Mouse (Mus musculus) neural tube, embryonic 14.5 days (tissue): ENCODE results near the gene Gm20604. TPM values are rescaled to one million over a fixed set of nuclear protein-coding genes. Genes with fewer than 3 reads are reported as not detected.

Experiments
- ATAC-seq: fragments of 200-750 bp; cut with Nextera tagmentation; 2 replicates; pipeline ENCODE4 v1.8.0; 2017; ENCODE audit warnings: low read depth, mild to moderate bottlenecking, moderate TSS enrichment, moderate library complexity
- H3K27ac ChIP-seq: fragments of 300-500 bp; sonication (generic); 2 replicates; pipeline ENCODE4 v1.5.1; 2014; ENCODE audit warnings: low read depth, mild to moderate bottlenecking, control low read depth, low read length, moderate library complexity, mixed read lengths
- H3K27me3 ChIP-seq: fragments of 300-500 bp; sonication (generic); 2 replicates; pipeline ENCODE4 v1.6.1; 2014; ENCODE audit warnings: low read length; ENCODE audit not compliant: control insufficient read depth, insufficient read depth
- H3K36me3 ChIP-seq: fragments of 300-500 bp; sonication (generic); 2 replicates; pipeline ENCODE4 v1.6.1; 2014; ENCODE audit warnings: low read length, mixed read lengths; ENCODE audit not compliant: control insufficient read depth, insufficient read depth
- H3K4me1 ChIP-seq: fragments of 300-500 bp; sonication (generic); 2 replicates; pipeline ENCODE4 v1.6.1; 2014; ENCODE audit warnings: low read length; ENCODE audit not compliant: control insufficient read depth, insufficient read depth
- H3K4me2 ChIP-seq: fragments of 300-500 bp; sonication (generic); 2 replicates; pipeline ENCODE4 v1.6.1; 2014; ENCODE audit warnings: mild to moderate bottlenecking, low read depth, low read length, control low read depth
- H3K4me3 ChIP-seq: fragments of 300-500 bp; sonication (generic); 2 replicates; pipeline ENCODE4 v1.5.1; 2014; ENCODE audit warnings: low read depth, low read length, control low read depth, mixed read lengths
- H3K9ac ChIP-seq: fragments of 300-500 bp; sonication (generic); replicated peaks from 2 replicates; pipeline ENCODE4 v1.6.1; 2014; ENCODE audit warnings: low read depth, mild to moderate bottlenecking, control low read depth, low read length, mixed read lengths
- H3K9me3 ChIP-seq: fragments of 300-500 bp; sonication (generic); 2 replicates; pipeline ENCODE4 v1.6.1; 2016; ENCODE audit warnings: low read length; ENCODE audit not compliant: control insufficient read depth
- WGBS: fragments of 180-500 bp; shearing (Covaris S2); extraction: QIAGEN DNeasy Blood & Tissue Kit; methylation state at CpG from one replicate; pipeline ENCODE4 v1.1.7; 2014; 5-methylcytosine and 5-hydroxymethylcytosine counted together
- polyA plus RNA-seq: library from polyadenylated mRNA; unstranded; fragments of >200 nt; fragmentation: Nextera tagmentation; extraction: Ambion mirVana; gene quantifications from 2 replicates; pipeline ENCODE4 v1.2.1, GENCODE M21; 2014

Gene Gm20604
- polyA plus RNA-seq, 1 experiment from 2014 or later, result 57.1 TPM

DNA sequence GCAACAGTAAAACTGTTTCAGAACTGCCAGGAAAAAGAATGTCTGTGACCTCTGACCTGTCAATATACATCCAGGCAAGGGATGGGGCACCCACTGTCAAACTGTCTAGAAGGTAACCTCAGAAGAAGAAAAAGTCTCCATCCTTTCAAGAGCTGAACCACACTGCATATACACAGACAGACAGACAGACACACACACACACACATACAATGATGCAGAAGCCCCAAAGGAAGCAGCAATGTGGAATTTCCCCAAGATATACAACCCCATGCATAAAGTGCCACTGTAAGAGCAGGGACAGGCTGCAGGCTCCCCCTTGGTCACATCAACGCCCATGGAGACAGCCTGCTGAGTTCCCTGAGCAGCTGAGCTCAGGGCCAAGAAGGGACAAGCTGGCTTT is 59.3 kb downstream of the Gm20604 start:
- H3K27ac ChIP-seq, result no peak overlapping the region
- no peak overlapping the region for H3K9ac ChIP-seq
- peaks cover 41% of the 10 kb centered on the region for H3K4me1 ChIP-seq

DNA sequence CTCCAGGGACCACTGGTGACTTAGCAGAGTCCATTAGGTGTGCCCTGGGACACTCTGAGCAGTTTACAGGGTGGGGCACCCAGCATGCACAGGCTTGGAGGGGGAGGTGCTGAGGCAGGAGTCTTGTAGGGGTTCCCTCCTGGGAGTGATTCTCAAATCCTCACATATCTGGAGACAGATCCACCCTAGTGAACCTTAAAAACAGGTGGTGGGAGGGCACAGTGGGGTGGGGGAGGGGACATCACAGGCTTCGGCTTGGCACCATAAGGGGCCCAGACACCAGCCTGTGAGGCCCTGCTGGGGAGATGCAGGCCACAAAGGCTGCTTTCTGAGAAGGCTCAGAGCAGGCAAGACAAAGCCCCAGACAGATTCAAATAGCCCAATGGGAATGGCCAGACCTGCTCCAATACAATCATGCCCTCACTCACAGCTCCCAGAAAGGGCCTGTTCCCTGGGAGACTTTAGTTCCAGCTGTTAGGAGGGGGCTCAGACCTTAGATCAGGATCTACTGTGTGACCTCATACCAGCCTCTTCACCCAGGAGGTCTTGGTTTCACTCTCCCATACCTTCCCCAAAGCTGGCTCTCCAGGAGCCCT is 60.3 kb downstream of the Gm20604 start:
- Histone ChIP-seq H3K27me3 (no peaks in the 10 kb centered on the region), H3K9me3 (no peaks in the 10 kb centered on the region), H3K4me3 (no peak overlapping the region), H3K27ac (no peak overlapping the region), H3K9ac (no peak overlapping the region), H3K4me2 (no peak overlapping the region), H3K4me1 (peaks cover 31% of the 10 kb centered on the region), H3K36me3 (no peaks in the 10 kb centered on the region)
- 8% methylated on average over 1 of the region's 1 CpGs for WGBS
- peak; percentile 21; the same call in 1 of the 2 replicates for ATAC-seq

More for the DNA sequence above, 59.3 kb downstream of the Gm20604 start:
- 7% methylated on average over 1 of the region's 1 CpGs for WGBS
- Histone ChIP-seq H3K4me3 (no peak overlapping the region), H3K27me3 (no peaks in the 10 kb centered on the region), H3K9me3 (no peaks in the 10 kb centered on the region), H3K4me2 (no peak overlapping the region), H3K36me3 (no peaks in the 10 kb centered on the region)
- ATAC-seq, result no peak

DNA sequence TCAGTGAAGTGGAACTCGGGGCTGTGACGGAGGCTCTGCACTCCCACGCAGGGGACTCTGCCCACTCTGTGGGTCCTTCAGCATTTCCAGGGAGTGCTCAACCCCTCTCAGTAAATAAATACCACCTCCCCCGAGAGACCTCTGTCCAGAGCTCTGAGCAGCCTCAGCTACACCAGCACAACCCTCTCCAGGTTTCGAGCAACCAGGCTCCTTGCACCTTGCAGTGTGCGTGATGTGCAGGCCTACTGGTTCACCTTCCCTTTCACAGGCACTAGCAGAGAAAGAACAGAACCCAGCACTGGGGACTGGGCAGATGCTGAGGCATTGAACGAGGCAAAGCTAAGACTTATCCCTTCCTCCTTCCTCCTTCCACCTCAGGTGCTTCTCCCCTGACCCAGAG is 61.1 kb downstream of the Gm20604 start:
- H3K36me3 ChIP-seq, result no peaks in the 10 kb centered on the region
- H3K27ac ChIP-seq, result no peak overlapping the region
- WGBS, result 86% methylated on average over 7 of the region's 7 CpGs
- no peak overlapping the region for H3K9ac ChIP-seq
- H3K4me1 ChIP-seq, result peaks cover 25% of the 10 kb centered on the region
- no peak overlapping the region for H3K4me3 ChIP-seq
- no peak overlapping the region for H3K4me2 ChIP-seq
- no peaks in the 10 kb centered on the region for H3K9me3 ChIP-seq
- no peaks in the 10 kb centered on the region for H3K27me3 ChIP-seq
- ATAC-seq, result no peak

DNA sequence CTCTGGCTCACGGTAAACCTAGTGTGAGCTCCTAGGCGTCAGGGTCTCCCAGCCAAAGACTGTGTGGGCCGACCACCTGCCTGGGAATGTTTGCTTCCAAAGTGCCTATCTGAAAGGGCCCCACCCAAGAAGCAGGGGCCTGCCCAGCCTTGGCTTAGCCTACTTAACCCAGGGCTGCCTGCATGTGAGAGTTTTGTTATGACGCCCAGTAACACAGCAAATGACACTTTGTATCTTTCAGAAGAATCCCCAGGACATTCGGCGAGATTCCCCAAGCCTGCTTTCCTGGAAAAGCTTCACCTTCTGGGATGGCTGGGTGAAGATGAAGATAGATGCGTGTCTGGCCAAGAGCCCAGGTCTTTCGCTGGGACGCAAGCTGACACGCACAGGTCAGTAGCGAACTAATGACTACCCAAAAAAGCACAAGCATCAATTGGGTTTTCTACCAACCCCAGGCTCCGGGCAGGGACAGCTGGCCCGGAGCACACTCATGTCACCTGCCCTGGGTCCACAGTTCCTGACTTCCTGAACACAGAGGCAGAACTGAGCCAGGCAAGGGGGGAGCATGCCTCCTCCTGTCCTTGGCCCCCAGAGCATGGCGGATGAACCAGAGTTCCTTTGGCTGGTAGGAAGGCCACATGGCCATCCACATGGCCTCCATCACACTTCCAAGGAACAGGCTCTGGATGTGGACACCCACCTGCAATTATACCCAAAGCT is 61.7 kb downstream of the Gm20604 start:
- no peaks in the 10 kb centered on the region for H3K27me3 ChIP-seq
- no peak overlapping the region for H3K4me3 ChIP-seq
- H3K36me3 ChIP-seq, result no peaks in the 10 kb centered on the region
- no peak overlapping the region for H3K9ac ChIP-seq
- no peak for ATAC-seq
- H3K4me1 ChIP-seq, result peaks cover 25% of the 10 kb centered on the region
- WGBS, result 85% methylated on average over 14 of the region's 14 CpGs
- no peak overlapping the region for H3K4me2 ChIP-seq
- H3K27ac ChIP-seq, result no peak overlapping the region
- no peaks in the 10 kb centered on the region for H3K9me3 ChIP-seq

DNA sequence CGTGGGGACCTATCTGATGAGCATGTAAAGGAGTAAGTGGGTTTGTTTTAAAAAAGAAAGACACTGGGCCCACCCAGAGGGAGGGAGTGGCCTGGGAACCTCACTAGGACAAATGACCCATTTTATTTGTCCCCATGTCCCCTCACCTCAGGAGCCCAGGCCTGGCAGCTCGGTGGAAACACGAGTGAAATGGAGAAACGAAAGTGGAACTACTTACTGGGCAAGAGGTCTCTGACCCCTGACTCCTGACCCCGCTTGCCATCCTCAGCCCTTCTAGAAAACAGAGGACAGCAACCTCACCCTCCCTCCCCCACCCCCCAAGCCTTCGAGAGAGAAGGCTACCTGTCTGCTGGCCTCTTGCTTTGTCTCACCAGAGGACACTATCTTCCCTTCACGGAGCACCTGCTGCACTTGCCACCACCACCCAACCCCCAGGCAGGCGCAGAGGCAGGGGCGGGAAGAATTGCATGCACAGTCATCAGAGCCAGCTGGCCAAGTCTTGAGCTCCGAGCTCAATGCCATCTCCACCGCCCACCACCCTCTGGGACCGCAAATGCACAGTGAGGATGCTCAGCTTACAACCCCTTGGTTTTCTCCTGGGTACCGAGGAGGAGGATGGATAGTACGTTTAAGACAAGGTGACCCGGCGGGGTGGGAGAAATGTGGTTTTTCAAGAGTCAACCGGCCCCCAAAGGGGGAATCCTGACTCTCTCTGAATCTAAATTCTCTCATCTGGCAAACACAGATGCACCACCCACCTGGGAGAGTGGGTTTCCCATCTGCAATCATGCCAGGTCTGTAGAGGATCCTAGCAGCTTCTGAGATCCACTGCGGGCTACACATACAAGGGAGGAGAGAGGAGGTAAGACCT is 62.9 kb downstream of the Gm20604 start:
- H3K9me3 ChIP-seq, result no peaks in the 10 kb centered on the region
- ATAC-seq, result no peak
- no peak overlapping the region for H3K4me2 ChIP-seq
- no peak overlapping the region for H3K9ac ChIP-seq
- no peaks in the 10 kb centered on the region for H3K27me3 ChIP-seq
- H3K36me3 ChIP-seq, result no peaks in the 10 kb centered on the region
- WGBS, result 59% methylated on average over 18 of the region's 18 CpGs
- peaks cover 25% of the 10 kb centered on the region for H3K4me1 ChIP-seq
- no peak overlapping the region for H3K4me3 ChIP-seq
- no peak overlapping the region for H3K27ac ChIP-seq

DNA sequence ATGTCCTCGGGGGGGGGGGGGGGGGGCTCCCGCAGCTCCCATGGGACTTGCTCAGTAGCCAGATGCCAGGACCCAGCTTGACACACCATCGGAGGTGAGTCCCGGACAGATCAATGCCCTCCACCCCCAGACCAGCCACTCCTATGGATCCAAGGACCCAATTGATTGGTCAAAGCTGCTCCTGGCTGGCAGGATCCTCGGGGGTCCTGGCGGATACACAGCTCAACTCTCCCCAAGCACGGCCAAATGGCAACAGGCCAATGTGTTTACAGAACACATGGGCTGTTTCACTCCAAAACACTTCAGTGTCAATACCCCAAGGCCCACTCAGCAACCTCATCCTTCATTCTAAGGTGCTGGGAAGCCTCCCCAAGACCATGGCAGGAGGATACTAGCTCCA is 66.7 kb downstream of the Gm20604 start:
- H3K27ac ChIP-seq, result no peak overlapping the region
- no peaks in the 10 kb centered on the region for H3K27me3 ChIP-seq
- H3K9ac ChIP-seq, result no peak overlapping the region
- no peaks in the 10 kb centered on the region for H3K9me3 ChIP-seq
- no peaks in the 10 kb centered on the region for H3K36me3 ChIP-seq
- ATAC-seq, result no peak
- 0 out of 2 replicates have a peak, but pooled peaks cover 2% of the 10 kb centered on the region for H3K4me1 ChIP-seq
- no peak overlapping the region for H3K4me3 ChIP-seq
- 81% methylated on average over 6 of the region's 7 CpGs for WGBS
- no peak overlapping the region for H3K4me2 ChIP-seq

Other genes with a start within 250 kb of the Gm20604 start
- 126 and 150 TPM in 2 replicates for gene Chga, start 203.7 kb downstream of the Gm20604 start, polyA plus RNA-seq
- 34.8 and 40.6 TPM in 2 replicates for gene Itpk1, start 53.7 kb downstream of the Gm20604 start, polyA plus RNA-seq
- gene Moap1, start 15.0 kb downstream of the Gm20604 start, polyA plus RNA-seq, result 68.8 and 81.1 TPM in 2 replicates
- 12.4 and 12.6 TPM in 2 replicates for gene Tmem251, start 14.9 kb downstream of the Gm20604 start, polyA plus RNA-seq
- gene Gm28051, start 907 bp downstream of the Gm20604 start, polyA plus RNA-seq, result not detected in 2 replicates
- gene Gon7, start 869 bp downstream of the Gm20604 start, polyA plus RNA-seq, result 46.9 and 54.2 TPM in 2 replicates
- 43.5 and 47.1 TPM in 2 replicates for gene Ubr7, start 705 bp downstream of the Gm20604 start, polyA plus RNA-seq
- gene Btbd7, start 119.8 kb upstream of the Gm20604 start, polyA plus RNA-seq, result 15.1 and 18.0 TPM in 2 replicates
- gene Cox8c, start 140.6 kb upstream of the Gm20604 start, polyA plus RNA-seq, result not detected in 2 replicates
- 11.4 and 15.6 TPM in 2 replicates for gene Unc79, start 190.2 kb upstream of the Gm20604 start, polyA plus RNA-seq